Mouse (Mus musculus): ENCODE results near the gene Git1.

Git1 gene

GRCm38 (mm10) chr11:77467157-77467556 lies 26.2 kb upstream of the Git1 start:
- no peak for TF ChIP-seq GATA4 (IDR thresholded peaks at IDR 0.05; ENCODE audit: insufficient replicate concordance, low read length)

- no peak for TF ChIP-seq GATA4 (IDR thresholded peaks at IDR 0.05; ENCODE audit: insufficient replicate concordance, low read length)
These were observed 25.6 kb upstream of the Git1 start for GRCm38 (mm10) chr11:77467784-77468183.

- TF ChIP-seq GATA4 (IDR thresholded peaks at IDR 0.05; ENCODE audit: insufficient replicate concordance, low read length): no peak
These were observed 25.0 kb upstream of the Git1 start for GRCm38 (mm10) chr11:77468397-77468796.

- no peak for TF ChIP-seq GATA4 (IDR thresholded peaks at IDR 0.05; ENCODE audit: insufficient replicate concordance, low read length)
These were observed 22.0 kb upstream of the Git1 start for GRCm38 (mm10) chr11:77471407-77471806.

- no peak for TF ChIP-seq GATA4 (IDR thresholded peaks at IDR 0.05; ENCODE audit: insufficient replicate concordance, low read length)
These were observed 20.6 kb upstream of the Git1 start for GRCm38 (mm10) chr11:77472775-77473174.

- no peak for TF ChIP-seq GATA4 (IDR thresholded peaks at IDR 0.05; ENCODE audit: insufficient replicate concordance, low read length)
These were observed 17.1 kb upstream of the Git1 start for GRCm38 (mm10) chr11:77476216-77476615.

- no peak for TF ChIP-seq GATA4 (IDR thresholded peaks at IDR 0.05; ENCODE audit: insufficient replicate concordance, low read length)
These were observed 16.5 kb upstream of the Git1 start for GRCm38 (mm10) chr11:77476895-77477294.

- no peak for TF ChIP-seq GATA4 (IDR thresholded peaks at IDR 0.05; ENCODE audit: insufficient replicate concordance, low read length)
These were observed 10.3 kb upstream of the Git1 start for GRCm38 (mm10) chr11:77483043-77483442.

GRCm38 (mm10) chr11:77483510-77484255 lies 9.7 kb upstream of the Git1 start:
- TF ChIP-seq GATA4 (IDR thresholded peaks at IDR 0.05; ENCODE audit: insufficient replicate concordance, low read length): no peak

GRCm38 (mm10) chr11:77485229-77485628 lies 8.1 kb upstream of the Git1 start:
- TF ChIP-seq GATA4 (IDR thresholded peaks at IDR 0.05; ENCODE audit: insufficient replicate concordance, low read length): no peak

- no peak for TF ChIP-seq GATA4 (IDR thresholded peaks at IDR 0.05; ENCODE audit: insufficient replicate concordance, low read length)
These were observed 6.6 kb upstream of the Git1 start for GRCm38 (mm10) chr11:77486798-77487197.

GRCm38 (mm10) chr11:77488771-77489581 lies 4.4 kb upstream of the Git1 start:
- TF ChIP-seq GATA4 (IDR thresholded peaks at IDR 0.05; ENCODE audit: insufficient replicate concordance, low read length): no peak

GRCm38 (mm10) chr11:77489591-77490235 lies 3.6 kb upstream of the Git1 start, which contains the start of gene Ankrd13b:
Gene Ankrd13b, minus strand, starts transcription at chr11:77489678.
- no peak for TF ChIP-seq GATA4 (IDR thresholded peaks at IDR 0.05; ENCODE audit: insufficient replicate concordance, low read length)

- TF ChIP-seq GATA4 (IDR thresholded peaks at IDR 0.05; ENCODE audit: insufficient replicate concordance, low read length): no peak
These were observed 2.9 kb upstream of the Git1 start for GRCm38 (mm10) chr11:77490451-77490850.

GRCm38 (mm10) chr11:77491123-77491501 lies 2.2 kb upstream of the Git1 start:
- no peak for TF ChIP-seq GATA4 (IDR thresholded peaks at IDR 0.05; ENCODE audit: insufficient replicate concordance, low read length)
